Mouse (Mus musculus) limb, embryonic 13.5 days (tissue): ENCODE data around the gene Slc13a4. TPM values are rescaled to one million over a fixed set of nuclear protein-coding genes. Genes with fewer than 3 reads are reported as not detected.

ENCODE experiments used
- ATAC-seq: fragments of 200-750 bp; cut with Nextera tagmentation; 2 replicates; pipeline ENCODE4 v1.8.0; 2017; ENCODE audit warnings: low read depth, moderate number of reproducible peaks, moderate TSS enrichment; ENCODE audit not compliant: low FRiP score
- H3K27ac ChIP-seq: fragments of 300-500 bp; sonication (generic); 2 replicates; pipeline ENCODE4 v1.5.1; 2015; ENCODE audit warnings: inconsistent platforms, mild to moderate bottlenecking, moderate library complexity
- H3K27me3 ChIP-seq: fragments of 300-500 bp; sonication (generic); 2 replicates; pipeline ENCODE4 v1.6.1; 2015; ENCODE audit warnings: mild to moderate bottlenecking, inconsistent platforms
- H3K36me3 ChIP-seq: fragments of 300-500 bp; sonication (generic); 2 replicates; pipeline ENCODE4 v1.6.1; 2015; ENCODE audit warnings: inconsistent platforms, mild to moderate bottlenecking, moderate library complexity
- H3K4me1 ChIP-seq: fragments of 300-500 bp; sonication (generic); 2 replicates; pipeline ENCODE4 v1.6.1; 2015; ENCODE audit warnings: inconsistent platforms
- H3K4me2 ChIP-seq: fragments of 300-500 bp; sonication (generic); replicated peaks from 2 replicates; pipeline ENCODE4 v1.6.1; 2015; ENCODE audit warnings: inconsistent platforms, mild to moderate bottlenecking, moderate library complexity
- H3K4me3 ChIP-seq: fragments of 300-500 bp; sonication (generic); 2 replicates; pipeline ENCODE4 v1.5.1; 2015; ENCODE audit warnings: moderate library complexity, mild to moderate bottlenecking, inconsistent platforms
- H3K9ac ChIP-seq: fragments of 300-500 bp; sonication (generic); 2 replicates; pipeline ENCODE4 v1.6.1; 2015; ENCODE audit warnings: mild to moderate bottlenecking, inconsistent platforms
- H3K9me3 ChIP-seq: fragments of 300-500 bp; sonication (generic); 2 replicates; pipeline ENCODE4 v1.6.1; 2016; ENCODE audit warnings: inconsistent platforms
- WGBS: fragments of 180-500 bp; shearing (Covaris S2); methylation state at CpG from one replicate; pipeline ENCODE4 v1.1.7; 2015; 5-methylcytosine and 5-hydroxymethylcytosine counted together
- polyA plus RNA-seq: library from polyadenylated mRNA; unstranded; fragments of >200 nt; fragmentation: Nextera tagmentation; extraction: Ambion mirVana; gene quantifications from 2 replicates; pipeline ENCODE4 v1.2.1, GENCODE M21; 2015

Gene Slc13a4
- polyA plus RNA-seq, 1 experiment from 2014 or later = 0.28 TPM

- H3K9ac ChIP-seq = no peak overlapping the region
- no peaks in the 10 kb centered on the region for H3K27me3 ChIP-seq
- 49% methylated on average over 6 of the region's 6 CpGs for WGBS
- H3K27ac ChIP-seq = no peak overlapping the region
- no peak for ATAC-seq
- H3K4me1 ChIP-seq = peaks cover 18% of the 10 kb centered on the region
- H3K36me3 ChIP-seq = no peaks in the 10 kb centered on the region
- no peak overlapping the region for H3K4me3 ChIP-seq
- H3K4me2 ChIP-seq = no peak overlapping the region
- no peaks in the 10 kb centered on the region for H3K9me3 ChIP-seq
These were observed 22.9 kb upstream of the Slc13a4 start for GRCm38 (mm10) chr6:35330834-35331233.

GRCm38 (mm10) chr6:35329956-35330355 is 22.0 kb upstream of the Slc13a4 start:
- H3K36me3 ChIP-seq = no peaks in the 10 kb centered on the region
- no peak overlapping the region for H3K27ac ChIP-seq
- no peak for ATAC-seq
- no peak overlapping the region for H3K4me2 ChIP-seq
- H3K9ac ChIP-seq = no peak overlapping the region
- WGBS = 96% methylated on average over 12 of the region's 12 CpGs
- no peak overlapping the region for H3K4me3 ChIP-seq
- H3K4me1 ChIP-seq = peaks cover 26% of the 10 kb centered on the region
- H3K9me3 ChIP-seq = no peaks in the 10 kb centered on the region
- H3K27me3 ChIP-seq = no peaks in the 10 kb centered on the region

GRCm38 (mm10) chr6:35326111-35326515 is 18.2 kb upstream of the Slc13a4 start, which contains the start of gene Fam180a:
Gene Fam180a, minus strand, starts transcription at chr6:35326141.
- Histone ChIP-seq H3K4me2 (peak within 1 kb of the TSS; percentile 16), H3K36me3 (no peaks in the 10 kb centered on the region), H3K4me3 (0 out of 2 replicates have a peak within 1 kb of the TSS, but pooled peaks have one; percentile 10), H3K9ac (no peak within 1 kb of the TSS), H3K27me3 (no peaks in the 10 kb centered on the region), H3K27ac (peak within 1 kb of the TSS; percentile 63; the same call in 1 of the 2 replicates), H3K4me1 (peaks cover 39% of the 10 kb centered on the region), H3K9me3 (no peaks in the 10 kb centered on the region)
- peak; percentile 72 for ATAC-seq
- 60% methylated on average over 9 of the region's 9 CpGs for WGBS

- no peak overlapping the region for H3K27ac ChIP-seq
- no peaks in the 10 kb centered on the region for H3K27me3 ChIP-seq
- H3K4me2 ChIP-seq = no peak overlapping the region
- peaks cover 34% of the 10 kb centered on the region for H3K4me1 ChIP-seq
- no peaks in the 10 kb centered on the region for H3K9me3 ChIP-seq
- H3K36me3 ChIP-seq = no peaks in the 10 kb centered on the region
- H3K9ac ChIP-seq = no peak overlapping the region
- WGBS = 46% methylated on average over 9 of the region's 9 CpGs
- no peak overlapping the region for H3K4me3 ChIP-seq
- ATAC-seq = no peak
These were observed 16.4 kb upstream of the Slc13a4 start for GRCm38 (mm10) chr6:35324306-35324705.

- no peaks in the 10 kb centered on the region for H3K27me3 ChIP-seq
- ATAC-seq = no peak
- H3K36me3 ChIP-seq = no peaks in the 10 kb centered on the region
- no peak overlapping the region for H3K27ac ChIP-seq
- H3K4me2 ChIP-seq = no peak overlapping the region
- H3K4me3 ChIP-seq = no peak overlapping the region
- peaks cover 34% of the 10 kb centered on the region for H3K4me1 ChIP-seq
- no peak overlapping the region for H3K9ac ChIP-seq
- WGBS = 84% methylated on average over 1 of the region's 1 CpGs
- H3K9me3 ChIP-seq = no peaks in the 10 kb centered on the region
These were observed 15.1 kb upstream of the Slc13a4 start for GRCm38 (mm10) chr6:35323046-35323445.

GRCm38 (mm10) chr6:35321105-35321504 is 13.2 kb upstream of the Slc13a4 start:
- Histone ChIP-seq H3K9me3 (no peaks in the 10 kb centered on the region), H3K36me3 (no peaks in the 10 kb centered on the region), H3K27ac (no peak overlapping the region), H3K4me3 (no peak overlapping the region), H3K4me2 (no peak overlapping the region), H3K4me1 (peaks cover 28% of the 10 kb centered on the region), H3K9ac (no peak overlapping the region), H3K27me3 (no peaks in the 10 kb centered on the region)
- no peak for ATAC-seq
- WGBS = 73% methylated on average over 4 of the region's 4 CpGs

GRCm38 (mm10) chr6:35319850-35320249 is 11.9 kb upstream of the Slc13a4 start:
- H3K4me3 ChIP-seq = no peak overlapping the region
- H3K36me3 ChIP-seq = no peaks in the 10 kb centered on the region
- H3K9ac ChIP-seq = no peak overlapping the region
- H3K4me1 ChIP-seq = peaks cover 16% of the 10 kb centered on the region
- no peak overlapping the region for H3K27ac ChIP-seq
- H3K4me2 ChIP-seq = no peak overlapping the region
- H3K27me3 ChIP-seq = no peaks in the 10 kb centered on the region
- no peaks in the 10 kb centered on the region for H3K9me3 ChIP-seq
- 68% methylated on average over 6 of the region's 6 CpGs for WGBS
- ATAC-seq = no peak

- Histone ChIP-seq H3K4me1 (no peaks in the 10 kb centered on the region), H3K27me3 (no peaks in the 10 kb centered on the region), H3K27ac (no peak overlapping the region), H3K9ac (no peak overlapping the region), H3K4me3 (no peak overlapping the region), H3K4me2 (no peak overlapping the region), H3K36me3 (no peaks in the 10 kb centered on the region; the same call in 1 of the 2 replicates), H3K9me3 (no peaks in the 10 kb centered on the region)
- 93% methylated on average over 8 of the region's 8 CpGs for WGBS
- no peak for ATAC-seq
These were observed 5.6 kb upstream of the Slc13a4 start for GRCm38 (mm10) chr6:35313520-35313919.

- Histone ChIP-seq H3K4me1 (no peaks in the 10 kb centered on the region), H3K27me3 (no peaks in the 10 kb centered on the region), H3K4me3 (no peak overlapping the region), H3K9me3 (no peaks in the 10 kb centered on the region), H3K4me2 (no peak overlapping the region), H3K27ac (no peak overlapping the region), H3K9ac (no peak overlapping the region), H3K36me3 (no peaks in the 10 kb centered on the region; the same call in 1 of the 2 replicates)
- ATAC-seq = no peak
- 69% methylated on average over 7 of the region's 7 CpGs for WGBS
These were observed 1.5 kb upstream of the Slc13a4 start for GRCm38 (mm10) chr6:35309406-35309805.

GRCm38 (mm10) chr6:35307136-35307535 is 795 bp downstream of the Slc13a4 start:
- H3K4me2 ChIP-seq = no peak overlapping the region
- no peaks in the 10 kb centered on the region for H3K4me1 ChIP-seq
- no peaks in the 10 kb centered on the region for H3K9me3 ChIP-seq

GRCm38 (mm10) chr6:35303355-35303900 is 4.5 kb downstream of the Slc13a4 start:
- no peaks in the 10 kb centered on the region for H3K9me3 ChIP-seq
- H3K27me3 ChIP-seq = no peaks in the 10 kb centered on the region
- 0 out of 2 replicates have a peak, but pooled peaks cover 4% of the 10 kb centered on the region for H3K4me1 ChIP-seq
- no peak overlapping the region for H3K9ac ChIP-seq
- WGBS = 87% methylated on average over 11 of the region's 11 CpGs
- H3K27ac ChIP-seq = no peak overlapping the region
- H3K4me3 ChIP-seq = no peak overlapping the region
- no peak for ATAC-seq
- H3K36me3 ChIP-seq = no peaks in the 10 kb centered on the region
- no peak overlapping the region for H3K4me2 ChIP-seq

More at GRCm38 (mm10) chr6:35307136-35307535, 795 bp downstream of the Slc13a4 start:
- 82% methylated on average over 13 of the region's 13 CpGs for WGBS
- no peaks in the 10 kb centered on the region for H3K27me3 ChIP-seq
- H3K27ac ChIP-seq = no peak overlapping the region
- H3K36me3 ChIP-seq = no peaks in the 10 kb centered on the region
- ATAC-seq = no peak
- no peak overlapping the region for H3K9ac ChIP-seq
- H3K4me3 ChIP-seq = no peak overlapping the region

- no peak overlapping the region for H3K9ac ChIP-seq
- H3K9me3 ChIP-seq = no peaks in the 10 kb centered on the region
- no peaks in the 10 kb centered on the region for H3K27me3 ChIP-seq
- no peak overlapping the region for H3K4me3 ChIP-seq
- no peak overlapping the region for H3K27ac ChIP-seq
- no peak overlapping the region for H3K4me2 ChIP-seq
- no peaks in the 10 kb centered on the region for H3K36me3 ChIP-seq
- ATAC-seq = no peak
- H3K4me1 ChIP-seq = 0 out of 2 replicates have a peak, but pooled peaks cover 4% of the 10 kb centered on the region
- 93% methylated on average over 7 of the region's 7 CpGs for WGBS
These were observed 5.3 kb downstream of the Slc13a4 start for GRCm38 (mm10) chr6:35302581-35302980.

- Histone ChIP-seq H3K27ac (no peak overlapping the region), H3K4me3 (no peak overlapping the region), H3K4me1 (0 out of 2 replicates have a peak, but pooled peaks cover 4% of the 10 kb centered on the region), H3K27me3 (no peaks in the 10 kb centered on the region), H3K36me3 (no peaks in the 10 kb centered on the region), H3K9ac (no peak overlapping the region), H3K4me2 (no peak overlapping the region), H3K9me3 (0 out of 2 replicates have a peak, but pooled peaks cover 6% of the 10 kb centered on the region)
- WGBS = 74% methylated on average over 6 of the region's 6 CpGs
- ATAC-seq = no peak
These were observed 9.6 kb downstream of the Slc13a4 start for GRCm38 (mm10) chr6:35298323-35298722.
